Mouse (Mus musculus) midbrain, embryonic 13.5 days (tissue): ENCODE data around the gene Fbxo6. TPM values are rescaled to one million over a fixed set of nuclear protein-coding genes. Genes with fewer than 3 reads are reported as not detected.
"Not testable (repeated sequence)": the region's sequence is repeated elsewhere in the genome, so short reads cannot be mapped to it uniquely, and the experiment has no call there.

ENCODE experiments used
- ATAC-seq: fragments of 200-750 bp; cut with Nextera tagmentation; 2 replicates; pipeline ENCODE4 v1.8.0; 2017; ENCODE audit warnings: mild to moderate bottlenecking, moderate TSS enrichment, moderate library complexity
- H3K27ac ChIP-seq: fragments of 300-500 bp; sonication (generic); 2 replicates; pipeline ENCODE4 v1.5.1; 2015; ENCODE audit warnings: inconsistent platforms, mild to moderate bottlenecking, moderate library complexity
- H3K27me3 ChIP-seq: fragments of 300-500 bp; sonication (generic); 2 replicates; pipeline ENCODE4 v1.6.1; 2015; ENCODE audit warnings: mild to moderate bottlenecking, inconsistent platforms
- H3K36me3 ChIP-seq: fragments of 300-500 bp; sonication (generic); 2 replicates; pipeline ENCODE4 v1.6.1; 2015; ENCODE audit warnings: mild to moderate bottlenecking, inconsistent platforms
- H3K4me1 ChIP-seq: fragments of 300-500 bp; sonication (generic); replicated peaks from 2 replicates; pipeline ENCODE4 v1.6.1; 2015; ENCODE audit warnings: inconsistent platforms
- H3K4me2 ChIP-seq: fragments of 300-500 bp; sonication (generic); replicated peaks from 2 replicates; pipeline ENCODE4 v1.6.1; 2015; ENCODE audit warnings: moderate library complexity, mild to moderate bottlenecking, inconsistent platforms
- H3K4me3 ChIP-seq: fragments of 300-500 bp; sonication (generic); replicated peaks from 2 replicates; pipeline ENCODE4 v1.5.1; 2015; ENCODE audit warnings: mild to moderate bottlenecking, inconsistent platforms
- H3K9ac ChIP-seq: fragments of 300-500 bp; sonication (generic); replicated peaks from 2 replicates; pipeline ENCODE4 v1.6.1; 2015; ENCODE audit warnings: mild to moderate bottlenecking, inconsistent platforms
- H3K9me3 ChIP-seq: fragments of 300-500 bp; sonication (generic); 2 replicates; pipeline ENCODE4 v1.6.1; 2016; ENCODE audit warnings: mild to moderate bottlenecking, inconsistent platforms
- WGBS: fragments of 180-500 bp; shearing (Covaris S2); methylation state at CpG from one replicate; pipeline ENCODE4 v1.1.7; 2015; 5-methylcytosine and 5-hydroxymethylcytosine counted together
- polyA plus RNA-seq: library from polyadenylated mRNA; unstranded; fragments of >200 nt; fragmentation: Nextera tagmentation; extraction: Ambion mirVana; gene quantifications from 2 replicates; pipeline ENCODE4 v1.2.1, GENCODE M21; 2015

The Fbxo6 gene
- polyA plus RNA-seq, 1 experiment from 2014 or later: 19.6 TPM

- 82% methylated on average over 9 of the region's 9 CpGs for WGBS
- Histone ChIP-seq H3K36me3 (peaks cover 13% of the 10 kb centered on the region), H3K27ac (no peak overlapping the region), H3K9ac (no peak overlapping the region), H3K27me3 (no peaks in the 10 kb centered on the region), H3K9me3 (peaks cover 3% of the 10 kb centered on the region; the same call in 1 of the 2 replicates), H3K4me1 (peaks cover 54% of the 10 kb centered on the region), H3K4me2 (no peak overlapping the region), H3K4me3 (no peak overlapping the region)
- no peak for ATAC-seq
Observed at GRCm38 (mm10) chr4:148120555-148120954, 31.4 kb downstream of the Fbxo6 start.

GRCm38 (mm10) chr4:148119578-148119977, 32.4 kb downstream of the Fbxo6 start:
- Histone ChIP-seq H3K4me1 (peaks cover 52% of the 10 kb centered on the region), H3K36me3 (peaks cover 14% of the 10 kb centered on the region)
- not testable (repeated sequence) for ATAC-seq, H3K9ac ChIP-seq, H3K27ac ChIP-seq, H3K4me3 ChIP-seq, H3K4me2 ChIP-seq, H3K27me3 ChIP-seq, H3K9me3 ChIP-seq
- WGBS: 91% methylated on average over 9 of the region's 9 CpGs

- Histone ChIP-seq H3K4me3 (no peak overlapping the region), H3K36me3 (peaks cover 29% of the 10 kb centered on the region), H3K27me3 (no peaks in the 10 kb centered on the region), H3K4me1 (peaks cover 31% of the 10 kb centered on the region), H3K9me3 (peaks cover 3% of the 10 kb centered on the region; the same call in 1 of the 2 replicates), H3K4me2 (no peak overlapping the region), H3K9ac (no peak overlapping the region), H3K27ac (no peak overlapping the region)
- ATAC-seq: no peak
- WGBS: 80% methylated on average over 4 of the region's 4 CpGs
Observed at GRCm38 (mm10) chr4:148117392-148117791, 34.5 kb downstream of the Fbxo6 start.

GRCm38 (mm10) chr4:148116657-148117056, 35.3 kb downstream of the Fbxo6 start:
- peaks cover 24% of the 10 kb centered on the region for H3K4me1 ChIP-seq
- no peak overlapping the region for H3K9ac ChIP-seq
- no peak overlapping the region for H3K4me2 ChIP-seq
- ATAC-seq: no peak
- H3K27me3 ChIP-seq: no peaks in the 10 kb centered on the region
- 80% methylated on average over 4 of the region's 4 CpGs for WGBS
- H3K9me3 ChIP-seq: peaks cover 3% of the 10 kb centered on the region; the same call in 1 of the 2 replicates
- peaks cover 35% of the 10 kb centered on the region for H3K36me3 ChIP-seq
- no peak overlapping the region for H3K27ac ChIP-seq
- no peak overlapping the region for H3K4me3 ChIP-seq

DNA sequence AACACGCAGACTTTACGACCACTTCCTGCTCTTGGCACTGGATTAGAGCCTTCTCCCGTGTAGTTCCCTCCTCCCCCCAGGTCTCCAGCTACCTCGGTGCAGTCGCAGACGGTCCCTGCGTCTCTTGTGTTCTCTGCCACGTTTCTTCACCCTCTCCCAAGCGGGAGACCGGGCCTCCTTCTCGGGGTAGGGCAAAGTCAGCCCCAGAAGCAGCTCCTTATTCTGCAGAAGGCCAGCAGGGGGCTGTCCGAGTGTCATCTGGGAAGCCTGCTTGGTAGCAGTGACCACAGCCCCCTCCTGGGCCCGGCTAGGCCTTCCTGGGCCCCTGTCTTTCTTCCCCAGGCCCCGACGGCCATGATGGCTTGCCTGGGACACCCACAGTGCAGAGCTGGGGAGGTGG, 36.5 kb downstream of the Fbxo6 start:
- Histone ChIP-seq H3K36me3 (peaks cover 45% of the 10 kb centered on the region), H3K4me1 (peaks cover 12% of the 10 kb centered on the region), H3K9ac (peak overlapping the region; percentile 49), H3K9me3 (peaks cover 3% of the 10 kb centered on the region; the same call in 1 of the 2 replicates), H3K4me2 (peak overlapping the region; percentile 17; the same call in 1 of the 2 replicates), H3K4me3 (no peak overlapping the region), H3K27ac (peak overlapping the region; percentile 83), H3K27me3 (no peaks in the 10 kb centered on the region)
- peak; percentile 34 for ATAC-seq
- WGBS: 3% methylated on average over 15 of the region's 15 CpGs

GRCm38 (mm10) chr4:148114758-148115391, 37.1 kb downstream of the Fbxo6 start:
- H3K36me3 ChIP-seq: peaks cover 51% of the 10 kb centered on the region
- H3K4me2 ChIP-seq: peak overlapping the region; percentile 17
- H3K9me3 ChIP-seq: peaks cover 3% of the 10 kb centered on the region; the same call in 1 of the 2 replicates
- no peak overlapping the region for H3K4me3 ChIP-seq
- H3K27ac ChIP-seq: peak overlapping the region; percentile 83
- WGBS: 4% methylated on average over 15 of the region's 15 CpGs
- peaks cover 11% of the 10 kb centered on the region for H3K4me1 ChIP-seq
- H3K9ac ChIP-seq: peak overlapping the region; percentile 49
- peak; percentile 71 for ATAC-seq
- H3K27me3 ChIP-seq: no peaks in the 10 kb centered on the region

- Histone ChIP-seq H3K36me3 (peaks cover 74% of the 10 kb centered on the region), H3K4me2 (no peak overlapping the region), H3K9ac (no peak overlapping the region), H3K4me1 (peaks cover 17% of the 10 kb centered on the region), H3K27me3 (no peaks in the 10 kb centered on the region), H3K27ac (no peak overlapping the region), H3K4me3 (no peak overlapping the region), H3K9me3 (peaks cover 3% of the 10 kb centered on the region; the same call in 1 of the 2 replicates)
- no peak for ATAC-seq
- 88% methylated on average over 12 of the region's 12 CpGs for WGBS
Observed at GRCm38 (mm10) chr4:148112519-148112918, 39.4 kb downstream of the Fbxo6 start.

DNA sequence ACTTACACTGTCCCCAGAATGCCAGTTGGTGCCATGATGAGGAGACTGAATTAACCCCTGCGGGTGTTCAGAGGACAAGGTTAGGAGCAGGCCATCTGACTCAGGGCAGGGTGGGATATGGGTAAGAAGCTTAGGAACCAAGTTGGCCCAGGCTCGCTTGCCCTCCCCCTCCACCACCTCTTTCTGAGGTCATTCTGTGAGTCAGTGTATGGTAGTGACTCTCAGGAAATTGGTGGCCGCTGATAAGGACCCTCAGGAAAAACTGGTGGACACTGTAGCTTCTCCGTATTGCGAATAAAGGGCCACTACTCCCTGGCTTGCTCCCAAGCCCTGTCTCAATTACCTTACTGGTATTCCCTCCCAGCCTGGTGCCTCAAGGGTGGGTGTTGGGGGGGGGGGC, 42.7 kb downstream of the Fbxo6 start:
- H3K27ac ChIP-seq: no peak overlapping the region
- 88% methylated on average over 5 of the region's 5 CpGs for WGBS
- 0 out of 2 replicates have a peak, but pooled peaks cover 6% of the 10 kb centered on the region for H3K4me1 ChIP-seq
- ATAC-seq: no peak
- no peaks in the 10 kb centered on the region for H3K27me3 ChIP-seq
- H3K9me3 ChIP-seq: no peaks in the 10 kb centered on the region
- H3K9ac ChIP-seq: no peak overlapping the region
- no peak overlapping the region for H3K4me3 ChIP-seq
- peaks cover 84% of the 10 kb centered on the region for H3K36me3 ChIP-seq
- H3K4me2 ChIP-seq: no peak overlapping the region

DNA sequence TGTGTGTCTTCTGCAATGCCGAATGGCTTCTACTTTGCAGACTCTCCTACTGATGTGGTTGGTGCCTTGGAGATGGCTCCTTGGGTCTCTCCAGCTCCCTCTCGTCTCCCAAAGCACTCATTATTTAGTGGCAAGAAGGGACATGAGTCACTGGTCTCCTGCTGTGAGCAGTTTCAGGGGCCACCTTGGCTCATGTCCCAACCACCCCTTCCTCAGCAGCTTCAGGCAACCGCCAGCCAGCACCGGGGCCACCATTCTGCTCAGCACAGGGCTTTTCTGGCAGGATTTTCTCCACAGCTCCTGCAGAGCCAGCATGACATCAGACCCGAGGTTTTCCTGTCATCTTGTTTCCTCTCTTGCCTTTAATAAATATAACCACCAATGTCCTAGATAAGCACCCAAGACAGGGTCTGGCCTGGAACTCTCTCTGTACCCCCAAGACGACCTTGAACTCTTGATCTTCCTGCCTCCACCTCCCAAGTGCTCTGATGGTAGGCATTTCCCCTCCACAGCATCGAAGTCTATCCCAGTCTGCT, 43.3 kb downstream of the Fbxo6 start:
- peaks cover 79% of the 10 kb centered on the region for H3K36me3 ChIP-seq
- H3K27me3 ChIP-seq: no peaks in the 10 kb centered on the region
- H3K9me3 ChIP-seq: no peaks in the 10 kb centered on the region
- no peak overlapping the region for H3K9ac ChIP-seq
- ATAC-seq: no peak
- no peak overlapping the region for H3K27ac ChIP-seq
- 72% methylated on average over 7 of the region's 7 CpGs for WGBS
- H3K4me1 ChIP-seq: 0 out of 2 replicates have a peak, but pooled peaks cover 6% of the 10 kb centered on the region
- no peak overlapping the region for H3K4me2 ChIP-seq
- no peak overlapping the region for H3K4me3 ChIP-seq

- 71% methylated on average over 22 of the region's 22 CpGs for WGBS
- no peak overlapping the region for H3K4me2 ChIP-seq
- H3K9me3 ChIP-seq: no peaks in the 10 kb centered on the region
- no peaks in the 10 kb centered on the region for H3K27me3 ChIP-seq
- H3K36me3 ChIP-seq: peaks cover 71% of the 10 kb centered on the region
- no peak overlapping the region for H3K4me3 ChIP-seq
- H3K9ac ChIP-seq: peak overlapping the region; percentile 21; the same call in 1 of the 2 replicates
- peak; percentile 59; the same call in 1 of the 2 replicates for ATAC-seq
- H3K27ac ChIP-seq: peak overlapping the region; percentile 36; the same call in 1 of the 2 replicates
- 0 out of 2 replicates have a peak, but pooled peaks cover 6% of the 10 kb centered on the region for H3K4me1 ChIP-seq
Observed at GRCm38 (mm10) chr4:148107621-148108291, 44.2 kb downstream of the Fbxo6 start.

DNA sequence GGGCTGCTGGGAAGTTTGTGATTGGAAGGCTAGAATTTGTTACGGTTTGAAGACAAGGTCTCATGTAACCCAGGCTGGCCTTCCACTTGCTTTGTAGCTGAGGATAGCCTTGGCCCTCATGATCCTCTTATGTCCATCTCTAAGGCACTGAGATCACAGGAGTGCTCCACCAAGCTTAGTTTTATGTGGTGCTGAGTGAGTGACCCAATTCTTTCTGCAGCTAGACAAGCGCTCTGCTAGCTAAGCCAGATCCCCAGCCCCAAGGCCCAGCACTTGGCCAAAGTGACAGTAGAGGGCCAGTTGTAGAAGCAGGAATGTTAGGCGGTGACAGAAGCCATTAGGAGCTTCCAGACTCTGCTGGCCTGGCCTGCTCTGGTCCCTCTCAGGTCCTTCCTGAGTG, 47.8 kb downstream of the Fbxo6 start:
- no peak overlapping the region for H3K4me2 ChIP-seq
- no peaks in the 10 kb centered on the region for H3K27me3 ChIP-seq
- H3K36me3 ChIP-seq: peaks cover 58% of the 10 kb centered on the region
- H3K9me3 ChIP-seq: no peaks in the 10 kb centered on the region
- 87% methylated on average over 3 of the region's 3 CpGs for WGBS
- no peak for ATAC-seq
- H3K4me3 ChIP-seq: no peak overlapping the region
- H3K27ac ChIP-seq: no peak overlapping the region
- H3K9ac ChIP-seq: no peak overlapping the region
- peaks cover 18% of the 10 kb centered on the region for H3K4me1 ChIP-seq
